Mouse (Mus musculus) embryonic facial prominence, embryonic 15.5 days (tissue): ENCODE results near the gene B230217C12Rik. TPM values are rescaled to one million over a fixed set of nuclear protein-coding genes. Genes with fewer than 3 reads are reported as not detected.

Experiments used
- ATAC-seq: fragments of 200-750 bp; cut with Nextera tagmentation; 2 replicates; pipeline ENCODE4 v1.8.0; 2017; ENCODE audit warnings: low read depth, moderate TSS enrichment; ENCODE audit not compliant: insufficient number of reproducible peaks, low FRiP score, low TSS enrichment
- H3K27ac ChIP-seq: fragments of 300-500 bp; sonication (generic); replicated peaks from 2 replicates; pipeline ENCODE4 v1.5.1; 2015; ENCODE audit warnings: mild to moderate bottlenecking, inconsistent platforms
- H3K27me3 ChIP-seq: fragments of 300-500 bp; sonication (generic); 2 replicates; pipeline ENCODE4 v1.6.1; 2015; ENCODE audit warnings: inconsistent platforms
- H3K36me3 ChIP-seq: fragments of 300-500 bp; sonication (generic); 2 replicates; pipeline ENCODE4 v1.6.1; 2015; ENCODE audit warnings: mild to moderate bottlenecking, inconsistent platforms
- H3K4me1 ChIP-seq: fragments of 300-500 bp; sonication (generic); 2 replicates; pipeline ENCODE4 v1.6.1; 2015; ENCODE audit warnings: inconsistent platforms
- H3K4me2 ChIP-seq: fragments of 300-500 bp; sonication (generic); replicated peaks from 2 replicates; pipeline ENCODE4 v1.6.1; 2015; ENCODE audit warnings: mild to moderate bottlenecking, inconsistent platforms
- H3K4me3 ChIP-seq: fragments of 300-500 bp; sonication (generic); replicated peaks from 2 replicates; pipeline ENCODE4 v1.5.1; 2015; ENCODE audit warnings: mild to moderate bottlenecking, inconsistent platforms
- H3K9ac ChIP-seq: fragments of 300-500 bp; sonication (generic); 2 replicates; pipeline ENCODE4 v1.6.1; 2015; ENCODE audit warnings: inconsistent platforms
- H3K9me3 ChIP-seq: fragments of 300-500 bp; sonication (generic); replicated peaks from 2 replicates; pipeline ENCODE4 v1.6.1; 2016; ENCODE audit warnings: inconsistent platforms
- WGBS: fragments of 180-500 bp; shearing (Covaris S2); methylation state at CpG from one replicate; pipeline ENCODE4 v1.1.7; 2015; 5-methylcytosine and 5-hydroxymethylcytosine counted together
- polyA plus RNA-seq: library from polyadenylated mRNA; unstranded; fragments of >200 nt; fragmentation: Nextera tagmentation; extraction: Ambion mirVana; gene quantifications from 2 replicates; pipeline ENCODE4 v1.2.1, GENCODE M21; 2015

Gene B230217C12Rik
- 6.8 and 7.4 TPM in 2 replicates for polyA plus RNA-seq

DNA sequence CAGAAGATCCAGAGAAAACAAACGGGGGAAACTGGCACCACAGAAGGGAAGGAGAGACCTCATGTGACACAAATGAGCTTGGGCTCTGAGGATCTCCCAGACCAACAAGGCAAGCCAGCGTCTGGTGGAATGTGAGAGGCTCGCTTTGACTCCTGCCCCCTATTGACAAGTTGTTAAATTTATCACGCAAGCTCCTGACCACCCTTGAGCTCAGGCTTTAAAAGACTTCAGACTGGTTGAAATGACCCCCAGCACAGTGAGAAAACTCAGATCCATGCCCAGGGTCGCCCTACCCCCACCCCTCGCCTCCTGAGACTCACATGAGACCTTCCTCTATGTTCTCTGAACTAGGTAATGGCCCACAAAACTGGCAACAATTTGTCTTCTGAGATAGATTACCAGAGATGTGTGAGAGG, at the start of gene B230217C12Rik:
B230217C12Rik (plus strand) TSS at position 242 of the 416 bp plus-strand sequence.
- WGBS, result 1% methylated on average over 6 of the region's 6 CpGs
- peaks cover 23% of the 10 kb centered on the region for H3K36me3 ChIP-seq
- peak within 1 kb of the TSS; percentile 44 for H3K4me3 ChIP-seq
- no peak for ATAC-seq
- no peaks in the 10 kb centered on the region for H3K27me3 ChIP-seq
- no peaks in the 10 kb centered on the region for H3K9me3 ChIP-seq
- H3K4me2 ChIP-seq, result peak within 1 kb of the TSS; percentile 57
- H3K27ac ChIP-seq, result peak within 1 kb of the TSS; percentile 82
- peak within 1 kb of the TSS; percentile 7; the same call in 1 of the 2 replicates for H3K9ac ChIP-seq
- H3K4me1 ChIP-seq, result peaks cover 19% of the 10 kb centered on the region; the same call in 1 of the 2 replicates

DNA sequence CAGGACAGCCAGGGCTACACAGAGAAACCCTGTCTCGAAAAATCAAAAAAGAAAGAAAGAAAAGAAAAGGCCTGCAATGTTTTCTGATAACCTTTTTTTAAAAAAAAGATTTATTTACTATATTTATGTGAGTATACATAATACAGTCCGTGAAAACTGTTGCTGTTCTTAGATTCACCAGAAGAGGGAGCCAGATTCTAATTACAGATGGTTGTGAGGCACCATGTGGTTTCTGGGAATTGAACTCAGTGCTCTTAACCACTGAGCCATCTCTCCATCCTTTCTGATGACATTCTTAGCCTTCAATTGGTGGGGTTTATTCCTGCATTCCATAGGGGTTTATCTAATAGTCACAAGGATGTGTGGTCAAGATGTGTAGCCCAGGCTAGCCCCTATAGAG, 47.4 kb upstream of the B230217C12Rik start:
- no peaks in the 10 kb centered on the region for H3K36me3 ChIP-seq
- no peaks in the 10 kb centered on the region for H3K9me3 ChIP-seq
- H3K27me3 ChIP-seq, result no peaks in the 10 kb centered on the region
- whole genome bisulfite sequencing, result 3% methylated on average over 2 of the region's 2 CpGs
- ATAC-seq, result no peak
- peaks cover 6% of the 10 kb centered on the region for H3K4me1 ChIP-seq
- H3K4me3 ChIP-seq, result no peak overlapping the region
- H3K27ac ChIP-seq, result no peak overlapping the region
- no peak overlapping the region for H3K4me2 ChIP-seq
- no peak overlapping the region for H3K9ac ChIP-seq

DNA sequence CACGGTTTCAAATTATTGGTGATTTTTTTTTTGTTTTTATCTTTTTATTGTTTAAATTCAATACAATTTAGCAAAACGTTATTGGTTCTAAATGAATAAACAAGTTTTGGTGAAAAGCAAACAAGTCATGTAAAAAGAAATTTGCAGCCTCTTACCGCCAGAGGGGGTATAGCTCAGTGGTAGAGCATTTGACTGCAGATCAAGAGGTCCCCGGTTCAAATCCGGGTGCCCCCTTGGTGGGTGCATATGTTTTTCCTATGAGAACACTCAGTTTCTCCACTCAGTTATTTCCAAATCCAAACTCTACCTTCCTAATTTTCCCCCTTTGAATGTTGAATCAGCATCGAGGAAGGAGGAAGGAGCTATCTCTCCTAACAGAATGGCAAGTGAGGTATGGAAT, 43.7 kb upstream of the B230217C12Rik start:
- Histone ChIP-seq H3K4me3 (no peak overlapping the region), H3K27me3 (no peaks in the 10 kb centered on the region), H3K4me2 (no peak overlapping the region), H3K27ac (no peak overlapping the region), H3K9me3 (no peaks in the 10 kb centered on the region), H3K36me3 (no peaks in the 10 kb centered on the region), H3K9ac (no peak overlapping the region), H3K4me1 (peaks cover 25% of the 10 kb centered on the region)
- ATAC-seq, result no peak
- 4% methylated on average over 6 of the region's 6 CpGs for WGBS

GRCm38 (mm10) chr11:97797369-97798082, 43.1 kb upstream of the B230217C12Rik start:
- peaks cover 31% of the 10 kb centered on the region for H3K4me1 ChIP-seq
- peak overlapping the region; percentile 64 for H3K4me2 ChIP-seq
- H3K36me3 ChIP-seq, result no peaks in the 10 kb centered on the region
- no peak for ATAC-seq
- no peak overlapping the region for H3K9ac ChIP-seq
- 46% methylated on average over 15 of the region's 15 CpGs for WGBS
- no peaks in the 10 kb centered on the region for H3K9me3 ChIP-seq
- H3K27me3 ChIP-seq, result no peaks in the 10 kb centered on the region
- H3K4me3 ChIP-seq, result no peak overlapping the region; the same call in 1 of the 2 replicates
- peak overlapping the region; percentile 98; the same call in 1 of the 2 replicates for H3K27ac ChIP-seq

GRCm38 (mm10) chr11:97798083-97798435, 42.5 kb upstream of the B230217C12Rik start:
- Histone ChIP-seq H3K4me2 (peak overlapping the region; percentile 64), H3K9ac (no peak overlapping the region), H3K27me3 (no peaks in the 10 kb centered on the region), H3K9me3 (no peaks in the 10 kb centered on the region), H3K4me1 (peaks cover 34% of the 10 kb centered on the region), H3K36me3 (no peaks in the 10 kb centered on the region), H3K27ac (peak overlapping the region; percentile 98; the same call in 1 of the 2 replicates), H3K4me3 (peak overlapping the region; percentile 94)
- 31% methylated on average over 8 of the region's 8 CpGs for WGBS
- no peak for ATAC-seq

GRCm38 (mm10) chr11:97798782-97799145, 41.8 kb upstream of the B230217C12Rik start, which contains the start of gene Lasp1:
Gene Lasp1, plus strand, starts transcription at chr11:97799000.
- peak within 1 kb of the TSS; percentile 64 for H3K4me2 ChIP-seq
- no peaks in the 10 kb centered on the region for H3K9me3 ChIP-seq
- ATAC-seq, result peak; percentile 44; the same call in 1 of the 2 replicates
- peak within 1 kb of the TSS; percentile 98 for H3K27ac ChIP-seq
- WGBS, result under 1% methylated on average over 11 of the region's 11 CpGs
- peak within 1 kb of the TSS; percentile 94 for H3K4me3 ChIP-seq
- H3K27me3 ChIP-seq, result no peaks in the 10 kb centered on the region
- no peaks in the 10 kb centered on the region for H3K36me3 ChIP-seq
- peak within 1 kb of the TSS; percentile 87 for H3K9ac ChIP-seq
- H3K4me1 ChIP-seq, result peaks cover 36% of the 10 kb centered on the region

DNA sequence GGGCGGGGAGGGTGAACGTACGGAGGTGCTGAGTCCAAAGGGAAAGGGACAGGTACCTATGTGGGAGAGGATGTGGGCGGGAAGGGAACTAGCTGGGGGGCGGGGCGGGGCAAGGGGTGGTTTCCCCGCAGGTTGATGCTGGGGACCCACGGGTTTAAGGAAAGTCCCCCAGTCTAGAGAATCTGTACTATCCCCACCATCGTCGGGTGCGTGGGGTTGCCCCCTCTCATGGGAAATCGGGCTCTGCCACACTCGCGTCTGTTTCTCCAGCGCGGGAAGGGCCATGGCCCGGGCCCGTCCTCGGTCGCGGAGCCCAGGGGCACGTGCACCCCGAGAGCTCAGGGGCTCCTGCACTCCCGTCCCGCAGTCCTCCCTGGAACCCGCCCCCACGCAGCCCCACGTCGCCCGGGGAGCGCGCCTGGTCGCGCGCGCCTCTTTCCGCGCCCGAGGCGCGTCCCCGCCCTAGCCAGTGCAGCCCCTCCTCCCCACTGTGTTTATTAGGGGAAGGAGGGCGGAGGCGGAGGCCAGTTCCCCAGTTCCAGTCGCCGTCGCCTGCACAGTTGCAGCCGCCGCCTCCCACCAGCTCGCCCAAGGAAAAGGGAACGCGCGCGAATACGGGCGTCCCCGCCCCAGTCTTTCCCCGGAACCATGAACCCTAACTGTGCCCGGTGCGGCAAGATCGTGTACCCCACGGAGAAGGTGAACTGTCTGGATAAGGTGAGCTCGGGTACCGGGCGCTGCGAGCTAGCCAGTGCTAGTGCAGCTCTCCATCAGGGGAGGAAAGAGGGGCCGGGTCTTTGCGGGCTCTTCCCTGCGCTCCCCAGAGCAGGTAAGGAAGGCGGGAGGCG, 41.2 kb upstream of the B230217C12Rik start:
- no peaks in the 10 kb centered on the region for H3K27me3 ChIP-seq
- H3K4me3 ChIP-seq, result peak overlapping the region; percentile 94
- peaks cover 42% of the 10 kb centered on the region for H3K4me1 ChIP-seq
- H3K9ac ChIP-seq, result peak overlapping the region; percentile 87
- H3K4me2 ChIP-seq, result peak overlapping the region; percentile 64
- peak overlapping the region; percentile 98 for H3K27ac ChIP-seq
- peak; percentile 84 for ATAC-seq
- no peaks in the 10 kb centered on the region for H3K36me3 ChIP-seq
- H3K9me3 ChIP-seq, result no peaks in the 10 kb centered on the region
- WGBS, result under 1% methylated on average over 70 of the region's 71 CpGs

DNA sequence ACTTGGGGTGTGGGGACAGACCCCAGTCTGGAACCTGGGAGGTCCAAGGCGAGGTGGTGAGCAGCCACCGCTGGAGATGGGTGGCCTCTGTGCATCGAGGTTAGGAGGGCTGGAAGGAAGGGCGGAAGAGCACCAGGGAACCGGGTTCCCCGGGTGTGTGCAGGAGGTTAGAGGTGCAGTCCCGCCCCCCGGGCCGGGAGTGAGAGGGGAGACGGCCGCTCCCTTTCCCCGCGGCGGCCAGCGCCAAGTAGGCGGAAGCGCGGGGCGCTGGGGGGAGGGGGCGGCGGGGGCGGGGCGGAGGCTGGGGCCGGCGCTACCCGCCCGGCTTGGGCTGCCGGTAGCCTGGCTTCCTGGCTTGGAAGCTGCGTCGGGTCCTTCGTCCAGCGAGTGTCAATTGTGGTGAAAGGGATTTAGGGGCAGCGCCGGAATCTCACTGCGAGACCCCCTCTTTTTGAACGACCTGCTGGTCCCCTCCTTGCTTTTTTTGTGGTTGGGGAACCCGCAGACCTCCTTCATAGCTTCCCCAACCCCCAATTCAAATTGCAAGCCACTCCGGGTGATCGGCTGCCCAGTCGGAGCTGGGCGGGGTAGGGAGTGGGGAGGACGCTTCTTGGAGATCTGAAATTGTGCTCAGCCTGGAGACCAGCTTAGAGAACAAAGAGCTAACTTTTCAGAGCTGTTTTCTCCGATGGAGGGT, 40.4 kb upstream of the B230217C12Rik start:
- H3K9ac ChIP-seq, result peak overlapping the region; percentile 87
- peaks cover 50% of the 10 kb centered on the region for H3K4me1 ChIP-seq
- H3K27me3 ChIP-seq, result no peaks in the 10 kb centered on the region
- H3K9me3 ChIP-seq, result no peaks in the 10 kb centered on the region
- H3K36me3 ChIP-seq, result no peaks in the 10 kb centered on the region
- peak overlapping the region; percentile 98 for H3K27ac ChIP-seq
- H3K4me2 ChIP-seq, result peak overlapping the region; percentile 64
- peak overlapping the region; percentile 94 for H3K4me3 ChIP-seq
- 0% methylated on average over 29 of the region's 43 CpGs for WGBS
- peak; percentile 68 for ATAC-seq

GRCm38 (mm10) chr11:97800691-97801408, 39.7 kb upstream of the B230217C12Rik start:
- H3K27ac ChIP-seq, result peak overlapping the region; percentile 98
- no peaks in the 10 kb centered on the region for H3K27me3 ChIP-seq
- H3K9me3 ChIP-seq, result no peaks in the 10 kb centered on the region
- 3% methylated on average over 17 of the region's 17 CpGs for WGBS
- peak overlapping the region; percentile 64 for H3K4me2 ChIP-seq
- no peaks in the 10 kb centered on the region for H3K36me3 ChIP-seq
- peaks cover 57% of the 10 kb centered on the region for H3K4me1 ChIP-seq
- peak overlapping the region; percentile 87 for H3K9ac ChIP-seq
- H3K4me3 ChIP-seq, result peak overlapping the region; percentile 94
- ATAC-seq, result no peak

DNA sequence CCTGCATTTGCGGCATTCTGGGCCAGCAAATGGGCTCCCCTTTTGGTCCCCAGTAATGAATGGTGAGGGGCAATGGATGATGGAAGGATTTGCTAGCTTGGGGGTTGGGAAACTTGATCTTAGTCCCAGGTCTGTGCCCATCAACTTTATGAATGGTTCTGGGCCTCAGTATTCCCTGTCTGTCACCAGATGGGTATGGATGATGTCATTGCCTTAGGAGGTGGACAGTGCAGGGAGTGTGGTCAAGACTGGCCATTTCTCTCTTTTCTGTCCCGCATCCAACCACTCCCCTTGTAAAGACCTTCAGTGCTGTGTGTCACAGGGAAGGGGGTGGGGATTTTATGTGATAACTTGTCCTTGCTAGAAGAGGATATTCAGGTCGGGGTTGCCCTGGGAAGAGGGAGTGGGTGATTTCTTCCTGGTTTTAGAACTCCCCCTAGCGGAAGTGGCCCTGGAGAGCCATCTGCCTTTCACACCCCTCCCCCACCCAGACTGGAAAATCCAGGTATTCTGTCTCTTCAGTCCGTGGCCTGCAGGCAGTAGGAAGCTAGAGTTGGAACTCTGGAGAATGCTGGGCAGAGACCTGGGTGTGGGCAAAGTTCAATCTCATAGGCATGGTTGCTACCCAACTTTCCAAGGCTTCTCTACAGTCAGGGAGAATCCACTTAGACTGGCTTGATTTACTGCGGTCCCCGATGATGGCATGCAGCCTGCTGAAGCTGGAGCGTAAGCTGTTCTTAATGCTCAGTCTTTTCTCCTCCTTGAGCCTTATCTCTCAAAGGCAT, 39.0 kb upstream of the B230217C12Rik start:
- no peak for ATAC-seq
- Histone ChIP-seq H3K4me2 (peak overlapping the region; percentile 64), H3K36me3 (no peaks in the 10 kb centered on the region), H3K27ac (peak overlapping the region; percentile 98), H3K9ac (peak overlapping the region; percentile 87; the same call in 1 of the 2 replicates), H3K27me3 (no peaks in the 10 kb centered on the region), H3K4me3 (peak overlapping the region; percentile 94), H3K9me3 (no peaks in the 10 kb centered on the region), H3K4me1 (peaks cover 65% of the 10 kb centered on the region)
- WGBS, result 25% methylated on average over 8 of the region's 8 CpGs
